Mouse (Mus musculus) gastrocnemius, postnatal 10 days (tissue): Measurements from ENCODE around the gene 9430015G10Rik. TPM values are rescaled to one million over a fixed set of nuclear protein-coding genes. Genes with fewer than 3 reads are reported as not detected.

Source experiments
- DNase-seq: peaks from one replicate; pipeline ENCODE4 v3.0.0; 2021; ENCODE audit warnings: mixed read lengths
- long read RNA-seq, 2 experiments: library from polyadenylated mRNA; stranded (forward); transcript quantifications; one replicate each; pipeline ENCODE4 v2.0.0; 2021
- total RNA-seq, 2 experiments: library from RNA; stranded (reverse); gene quantifications; 2 replicates each; pipeline ENCODE4 v1.2.3; 2021

9430015G10Rik gene
- 1 to 10 TPM; 3.0 to 5.8 TPM for total RNA-seq
- long read RNA-seq, experiment 1, partial matches to known transcripts: 2 of 16 reads
- long read RNA-seq, experiment 1, other reads (novel, unspliced or antisense): 8 of 16 reads
- long read RNA-seq, experiment 2, partial matches to known transcripts: 0 of 11 reads
- long read RNA-seq, experiment 2, other reads (novel, unspliced or antisense): 7 of 11 reads

DNA sequence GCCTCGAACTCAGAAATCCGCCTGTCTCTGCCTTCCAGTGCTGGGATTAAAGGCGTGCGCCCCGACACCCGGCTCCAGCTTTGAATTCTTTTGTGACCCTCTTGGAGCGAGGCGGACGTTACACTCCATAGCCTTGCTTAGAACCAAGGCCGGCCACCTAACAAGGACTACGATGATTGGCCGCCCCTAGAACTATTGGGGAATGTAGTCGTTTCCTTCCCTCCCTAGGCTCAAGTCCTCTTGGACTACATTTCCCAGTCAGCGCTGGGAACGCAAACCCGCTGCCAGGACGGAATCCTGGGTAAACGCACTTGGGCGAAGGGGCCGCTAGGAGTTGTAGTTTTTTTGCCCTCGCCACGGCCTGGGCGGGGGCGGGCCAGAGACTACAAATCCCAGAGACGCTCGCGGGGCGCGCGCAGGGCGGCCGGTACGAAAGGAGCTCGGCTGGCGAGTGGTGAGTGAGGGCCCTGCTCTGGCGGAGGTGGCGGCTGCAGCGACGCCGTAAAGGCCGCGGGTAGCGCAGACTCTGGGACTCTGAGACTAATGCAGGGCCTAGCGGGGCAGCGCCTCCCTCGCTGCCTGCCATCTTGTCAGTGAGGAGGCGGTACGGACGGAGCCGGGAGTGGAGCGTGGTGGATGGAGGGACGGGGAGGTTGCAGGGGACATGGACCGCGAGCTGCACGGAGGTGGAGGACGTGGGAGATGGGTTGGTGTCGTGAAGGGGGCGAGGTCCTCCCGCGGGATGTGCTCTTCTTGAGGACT is at the start of gene 9430015G10Rik:
TSS of gene 9430015G10Rik (plus strand) at position 413 of the 762 bp plus-strand sequence.
- DNase-seq: peak; percentile 95

DNA sequence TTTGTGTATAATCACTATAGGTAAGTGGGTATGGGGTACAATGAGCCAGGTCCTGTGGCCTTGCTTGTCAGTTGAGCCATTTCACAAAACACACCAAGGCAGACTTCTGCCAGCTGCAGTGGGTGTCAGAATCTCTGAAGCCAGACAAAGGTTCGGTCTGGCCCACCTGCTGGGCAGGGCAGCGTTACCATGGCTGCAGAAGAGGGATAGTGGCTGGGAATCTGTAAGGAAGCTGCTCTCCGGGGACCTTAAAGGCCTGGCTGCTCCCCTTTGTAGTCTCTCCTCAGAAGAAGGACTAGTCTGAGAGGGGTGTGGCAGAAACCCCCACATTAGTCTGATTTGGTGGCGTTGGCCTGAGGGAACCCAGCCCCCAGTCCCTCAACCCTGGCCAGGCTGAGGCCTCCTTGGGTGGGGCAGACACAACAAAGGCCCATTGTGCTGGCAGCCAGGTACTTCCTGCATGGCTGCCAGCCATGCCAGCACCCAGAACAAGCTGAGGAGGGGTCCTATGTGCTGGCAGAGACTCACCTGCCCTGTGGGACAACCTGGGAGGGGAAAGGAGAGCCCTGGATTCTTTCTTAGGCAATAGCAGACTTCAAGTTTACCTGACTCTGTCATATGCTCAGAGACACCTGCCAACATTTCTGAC is 45.8 kb upstream of the 9430015G10Rik start:
- no peak for DNase-seq

DNA sequence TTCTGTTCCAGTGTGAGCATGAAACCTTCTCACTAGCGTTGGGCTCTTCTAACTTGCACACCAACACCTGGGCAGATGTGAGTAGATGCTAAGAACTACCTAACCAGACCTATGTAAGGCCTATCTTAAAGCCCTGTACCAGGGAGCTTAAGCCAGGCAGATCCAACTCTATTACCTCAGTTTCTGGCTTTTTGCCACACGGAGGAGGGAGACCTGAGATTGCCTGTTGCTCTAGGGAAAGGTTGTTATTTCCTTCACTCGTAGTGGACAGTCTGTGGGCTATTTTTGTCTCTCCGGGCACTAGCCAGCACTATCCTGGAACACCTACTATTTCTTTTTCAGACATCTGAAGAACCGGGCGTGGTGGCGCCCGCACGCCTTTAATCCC is 45.3 kb upstream of the 9430015G10Rik start:
- no peak for DNase-seq

DNA sequence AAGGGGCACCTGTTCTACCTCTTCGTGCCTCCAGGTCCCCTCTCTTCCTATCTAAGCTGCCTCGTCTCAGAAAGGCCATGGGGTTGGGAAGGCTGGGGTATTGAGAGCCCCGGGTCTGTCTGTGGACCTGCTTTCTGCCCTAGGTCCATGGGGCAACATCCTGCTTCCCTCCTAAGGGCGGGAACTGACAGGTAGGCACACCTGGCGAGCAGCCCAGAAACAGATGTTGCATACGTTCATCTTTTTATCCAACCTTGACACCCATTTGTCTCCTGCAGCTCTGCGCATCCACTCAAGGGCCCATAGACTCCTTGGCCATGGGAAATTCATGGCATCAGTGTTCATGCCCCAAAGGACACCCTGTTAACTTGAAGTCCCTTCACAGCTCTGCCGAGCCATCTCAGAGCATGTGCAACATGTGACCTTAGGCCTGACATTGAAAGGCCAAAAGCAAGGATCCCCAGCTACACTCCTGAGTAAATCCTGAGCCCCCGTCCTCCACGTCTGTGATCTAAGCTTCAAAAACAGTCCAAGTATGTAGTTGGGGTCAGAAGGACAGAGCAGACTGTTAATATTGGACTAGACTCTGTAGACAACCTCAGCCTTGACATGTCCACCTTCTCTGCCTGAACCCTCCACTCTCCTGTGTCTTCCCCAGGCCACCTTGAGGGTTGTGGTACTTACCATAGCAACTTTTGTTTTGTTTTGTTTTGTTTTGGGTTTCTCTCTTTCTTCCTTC is 44.5 kb upstream of the 9430015G10Rik start:
- DNase-seq: no peak

DNA sequence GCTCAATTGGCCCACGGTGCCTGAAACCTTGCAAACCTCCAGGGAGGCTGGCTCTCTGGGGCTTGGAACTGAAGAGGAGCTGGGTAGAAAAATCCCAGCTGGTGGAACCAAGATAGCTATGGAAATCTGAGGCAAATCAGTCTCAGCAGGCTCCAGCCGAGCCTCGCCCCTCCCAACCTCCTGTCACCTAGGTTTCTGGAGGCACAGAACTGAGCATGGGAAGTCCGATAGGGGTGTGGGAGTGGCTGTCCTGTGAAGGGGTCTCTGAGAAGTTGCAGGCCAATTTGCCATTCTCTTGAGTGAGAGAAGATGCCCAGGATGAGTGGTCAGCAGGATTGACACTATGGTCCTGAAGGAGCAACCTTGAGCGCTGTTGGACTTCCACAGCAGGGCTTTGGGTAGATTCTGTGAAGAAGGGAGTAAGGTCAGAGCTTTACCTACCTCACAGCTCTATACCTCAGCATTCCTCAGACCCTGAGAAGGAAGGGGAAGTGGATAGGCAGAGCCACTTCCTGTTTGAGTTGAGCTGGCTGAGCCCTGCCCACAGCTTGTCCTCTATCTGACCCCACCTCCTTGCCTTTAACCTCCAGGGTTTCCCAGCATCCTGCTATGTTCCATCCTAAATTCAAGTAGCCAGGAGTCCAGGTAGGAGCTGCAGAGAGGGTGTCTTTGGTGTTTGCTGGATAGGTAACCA is 42.4 kb upstream of the 9430015G10Rik start:
- DNase-seq: no peak

DNA sequence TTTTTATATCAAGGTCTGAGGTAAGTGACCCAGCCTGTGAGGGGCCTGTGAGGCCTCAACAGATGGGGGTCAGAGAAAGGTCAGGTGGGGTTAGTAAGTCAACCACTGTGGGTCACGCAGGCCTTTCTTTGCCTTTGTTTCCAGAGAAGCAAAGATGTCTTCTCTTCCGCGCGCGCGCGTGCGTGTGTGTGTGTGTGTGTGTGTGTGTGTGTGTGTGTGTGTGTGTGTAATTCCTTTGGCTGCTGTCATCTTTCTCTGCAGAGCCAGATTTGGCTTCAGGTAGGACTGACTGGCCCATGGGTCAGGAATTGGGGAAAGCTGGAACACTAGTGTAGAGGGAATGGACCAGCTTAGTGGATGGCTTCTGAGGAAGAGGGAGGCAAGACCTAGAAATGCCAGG is 40.1 kb upstream of the 9430015G10Rik start:
- DNase-seq: no peak

GRCm38 (mm10) chr4:156070276-156070675 is 39.5 kb upstream of the 9430015G10Rik start:
- no peak for DNase-seq

DNA sequence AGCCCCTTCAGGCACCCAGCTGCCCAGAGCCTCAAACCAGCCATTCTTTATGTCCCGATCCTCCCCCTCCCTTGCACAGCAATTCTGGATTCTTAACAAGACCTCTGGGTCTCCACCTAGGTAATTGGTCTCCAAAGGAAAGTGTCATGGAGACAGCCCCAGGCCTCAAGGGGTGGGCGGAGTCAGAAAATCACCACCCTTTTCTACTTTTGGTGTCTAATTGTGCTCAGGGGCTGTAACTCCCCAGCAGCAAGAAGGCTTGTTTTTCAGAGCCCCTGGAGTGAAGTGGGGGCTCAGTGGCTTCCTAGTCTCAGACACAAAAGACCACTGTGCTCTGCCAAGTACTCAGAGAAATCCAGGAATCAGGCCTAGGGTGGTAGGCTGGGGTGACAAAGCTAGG is 39.1 kb upstream of the 9430015G10Rik start:
- DNase-seq: no peak

GRCm38 (mm10) chr4:156076911-156077382 is 32.8 kb upstream of the 9430015G10Rik start:
- no peak for DNase-seq

DNA sequence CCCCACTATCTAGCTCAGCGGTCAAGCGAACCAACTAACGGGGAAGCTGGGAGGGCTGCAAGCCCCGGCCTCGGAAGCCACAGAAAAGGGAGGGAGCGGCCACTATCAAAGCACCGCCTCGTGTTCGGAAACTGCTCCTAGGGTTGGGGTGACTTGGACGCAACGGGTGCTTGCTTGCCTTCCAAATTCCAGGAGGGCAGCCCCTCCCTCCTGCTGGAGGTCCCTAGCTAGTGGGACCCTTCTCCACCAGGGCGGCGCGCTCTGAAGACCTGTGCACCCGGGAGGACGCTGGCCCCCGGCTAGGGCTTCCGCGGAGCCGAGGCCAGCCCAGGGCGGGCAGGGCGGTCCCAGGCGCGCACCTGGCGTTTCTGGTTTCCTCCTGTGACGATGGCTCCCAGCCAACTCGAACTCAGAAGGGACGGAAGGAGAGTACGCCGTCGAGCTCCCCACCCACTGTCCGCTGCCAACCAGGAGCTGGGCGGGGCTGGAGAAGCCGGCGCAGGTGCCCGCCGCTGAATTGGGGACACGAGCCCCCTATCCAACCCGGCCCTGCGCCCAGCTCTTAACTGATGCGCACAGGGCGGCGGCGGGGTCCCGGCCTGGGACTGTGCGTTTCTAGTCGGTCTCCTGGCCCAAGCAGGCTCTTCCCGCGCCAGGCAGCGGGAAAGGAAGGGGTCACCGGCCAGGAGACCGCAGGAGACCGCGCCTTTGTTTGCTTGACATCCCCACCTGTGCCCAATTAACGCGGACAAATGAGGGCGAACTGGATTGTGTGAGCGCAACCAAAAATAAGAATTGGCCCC is 32.1 kb upstream of the 9430015G10Rik start:
- DNase-seq: peak; percentile 33

DNA sequence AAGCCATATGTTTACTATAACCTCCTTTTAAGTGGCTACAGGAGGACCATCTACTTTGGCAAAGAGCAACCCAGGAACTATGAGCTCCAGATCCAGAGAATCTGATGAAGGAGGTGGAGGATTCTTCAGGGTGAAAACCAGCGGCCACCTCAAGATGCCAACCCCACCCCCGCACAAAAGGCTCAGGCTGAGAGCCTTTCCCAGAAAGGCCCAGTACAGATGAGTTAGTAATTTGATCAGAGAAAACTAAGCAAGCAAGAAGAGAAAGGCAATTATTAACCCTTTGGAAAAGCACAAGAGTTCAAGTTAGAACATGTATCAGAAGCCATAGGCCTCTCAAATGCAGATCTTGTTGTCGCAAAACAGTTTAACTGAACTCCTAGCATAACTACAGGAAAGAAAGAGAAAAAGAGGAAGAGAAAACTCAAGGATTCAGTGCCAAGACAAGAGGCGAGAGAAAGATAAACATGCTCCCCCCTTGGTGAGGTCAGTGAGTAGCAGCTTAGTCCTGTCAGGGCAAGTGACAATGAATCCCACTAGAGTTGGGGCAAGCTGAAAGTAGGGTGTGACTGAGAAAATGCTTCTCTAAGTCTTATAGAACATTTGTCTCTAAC is 27.1 kb upstream of the 9430015G10Rik start:
- DNase-seq: no peak

- no peak for DNase-seq
These were observed 26.4 kb upstream of the 9430015G10Rik start for GRCm38 (mm10) chr4:156083348-156083747.

DNA sequence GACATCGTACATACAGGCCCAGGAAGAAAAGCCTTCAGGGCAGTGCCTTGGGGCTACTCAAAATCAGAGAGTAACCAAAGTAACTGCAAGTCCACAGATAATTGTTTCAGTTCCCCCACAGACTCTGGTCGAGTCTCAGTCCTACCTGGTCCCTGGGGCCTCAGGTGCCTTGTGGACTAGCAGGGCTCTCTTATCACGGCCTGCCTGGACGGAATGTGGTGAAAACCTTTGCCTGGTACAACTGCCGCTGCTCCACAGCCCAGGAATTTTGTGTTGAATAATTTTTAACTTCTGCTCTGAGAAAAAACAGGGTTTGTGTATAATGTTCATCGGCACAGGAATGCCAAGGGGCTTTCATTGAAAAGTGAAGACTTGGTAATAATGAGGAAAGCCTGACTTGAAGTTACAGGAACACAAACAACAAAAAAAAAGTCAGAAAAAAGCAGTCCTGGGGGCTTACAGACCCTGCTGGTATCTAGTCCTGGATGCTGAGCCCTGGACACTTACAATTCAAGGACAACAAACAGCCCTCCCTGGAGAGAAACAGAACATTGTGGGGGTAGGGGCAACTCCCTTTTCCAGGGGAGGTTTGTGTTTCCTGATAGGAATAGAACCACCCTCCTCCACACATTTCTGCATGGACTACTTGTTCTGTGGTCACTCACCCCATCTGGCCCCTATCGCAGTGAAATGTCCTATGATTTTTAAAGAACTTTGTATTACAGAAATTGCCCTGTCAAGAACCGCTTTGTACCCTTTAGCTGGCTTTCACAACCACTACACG is 25.5 kb upstream of the 9430015G10Rik start:
- DNase-seq: no peak

DNA sequence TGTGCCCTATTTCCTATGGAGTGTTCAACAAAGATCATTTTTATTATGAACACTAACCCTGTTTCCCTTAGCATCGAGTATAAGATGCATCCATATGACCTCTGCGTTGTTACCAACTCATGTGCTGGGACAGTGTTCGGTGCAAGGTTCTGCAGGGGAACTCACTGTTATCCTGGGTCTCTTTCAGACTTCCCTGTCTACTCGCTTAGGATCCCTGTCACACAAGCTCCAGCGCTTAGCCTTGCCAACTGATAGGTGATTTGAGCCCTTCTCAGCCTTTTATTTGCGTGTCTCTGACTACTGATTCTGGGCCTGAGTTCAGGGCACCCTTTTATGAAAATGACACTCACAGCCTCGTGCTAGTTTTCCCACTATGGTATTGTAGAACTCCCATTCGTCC is 24.5 kb upstream of the 9430015G10Rik start:
- DNase-seq: no peak

- no peak for DNase-seq
These were observed 22.2 kb upstream of the 9430015G10Rik start for GRCm38 (mm10) chr4:156087398-156088087.

GRCm38 (mm10) chr4:156091236-156091635 is 18.5 kb upstream of the 9430015G10Rik start:
- DNase-seq: no peak

DNA sequence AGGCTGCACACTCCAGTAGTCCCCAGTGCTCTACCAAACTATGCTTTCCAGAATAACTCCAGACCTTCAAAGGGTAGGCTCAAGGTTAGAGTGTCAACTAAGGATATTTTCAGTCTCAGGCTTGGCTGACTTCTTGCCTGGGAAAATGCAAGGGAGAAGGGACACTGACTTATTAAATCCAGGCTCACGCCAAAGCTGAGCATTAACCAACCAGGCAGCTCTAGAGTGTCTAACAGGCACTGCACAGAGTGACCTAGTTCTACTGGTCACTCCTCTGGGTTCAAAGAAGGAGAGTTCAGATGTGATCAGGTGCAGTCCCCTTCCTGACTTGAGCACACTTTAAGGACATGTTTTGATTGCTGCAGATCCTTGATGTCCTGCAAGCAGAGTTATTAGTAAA is 17.0 kb upstream of the 9430015G10Rik start:
- no peak for DNase-seq

GRCm38 (mm10) chr4:156093758-156094157 is 16.0 kb upstream of the 9430015G10Rik start:
- DNase-seq: no peak

- no peak for DNase-seq
These were observed 13.6 kb upstream of the 9430015G10Rik start for GRCm38 (mm10) chr4:156096191-156096590.
